Mouse (Mus musculus): ENCODE data around the gene Polr2m.

DNA sequence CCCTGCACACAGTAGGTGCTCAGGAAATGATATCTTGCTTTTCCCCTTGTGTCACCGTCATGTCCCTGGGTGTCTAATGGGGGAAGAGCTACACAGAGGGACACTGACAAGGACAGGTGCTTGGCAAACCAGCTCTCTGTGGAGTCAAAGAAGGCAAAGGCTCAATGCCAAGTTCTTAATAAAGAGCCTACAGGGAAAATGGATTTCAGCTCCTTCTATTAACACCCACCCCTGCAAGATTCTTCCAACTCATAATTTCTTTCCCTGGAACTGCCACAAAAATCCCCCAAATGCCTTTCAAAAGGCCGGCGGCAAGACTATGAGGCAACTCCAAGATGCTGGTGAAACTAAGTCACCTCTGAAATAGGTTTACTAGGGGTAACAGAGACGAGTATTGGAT is 38.2 kb upstream of the Polr2m start:
- TF ChIP-seq CTCF (conservative IDR thresholded peaks at IDR 0.05; ENCODE audit: low read length), result no peak
- TF ChIP-seq NANOG (IDR thresholded peaks at IDR 0.05; ENCODE audit: borderline replicate concordance, low read length), result no peak

All from E14TG2a.4 (cell line).